Mouse (Mus musculus): ENCODE measurements around the gene Cyp39a1.
A peak's percentile ranks its signal among the peaks of the same experiment; 100 is the strongest.

Cyp39a1 gene

DNA sequence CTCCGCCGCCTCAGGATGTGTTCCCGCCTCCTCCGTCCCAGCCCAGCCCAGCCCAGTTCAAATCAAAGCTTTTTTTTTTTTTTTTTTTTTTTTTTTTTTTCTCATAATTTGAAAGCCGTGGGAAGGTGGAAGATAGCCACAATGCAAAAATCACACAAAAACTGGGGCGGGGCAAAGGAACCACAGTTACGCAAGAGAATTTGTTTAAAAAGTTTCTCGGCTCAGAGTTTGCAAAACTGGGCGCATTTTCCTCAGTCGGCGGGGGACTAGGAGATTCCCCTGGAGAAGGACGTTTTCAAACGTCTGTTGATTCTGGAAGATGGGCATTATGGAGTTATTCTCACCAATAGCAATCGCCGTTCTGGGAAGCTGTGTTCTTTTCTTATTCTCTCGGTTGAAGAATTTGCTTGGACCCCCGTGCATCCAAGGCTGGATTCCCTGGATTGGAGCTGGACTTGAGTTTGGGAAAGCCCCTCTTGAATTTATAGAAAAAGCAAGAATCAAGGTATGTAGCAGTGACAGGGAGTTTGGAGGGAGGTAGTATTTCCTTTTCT lies at the start of gene Cyp39a1:
Gene Cyp39a1 (plus strand): TSS at position 136 of the 554 bp plus-strand sequence.
- ATAC-seq (ENCODE audit: insufficient number of reproducible peaks, low FRiP score, low TSS enrichment): no peak

DNA sequence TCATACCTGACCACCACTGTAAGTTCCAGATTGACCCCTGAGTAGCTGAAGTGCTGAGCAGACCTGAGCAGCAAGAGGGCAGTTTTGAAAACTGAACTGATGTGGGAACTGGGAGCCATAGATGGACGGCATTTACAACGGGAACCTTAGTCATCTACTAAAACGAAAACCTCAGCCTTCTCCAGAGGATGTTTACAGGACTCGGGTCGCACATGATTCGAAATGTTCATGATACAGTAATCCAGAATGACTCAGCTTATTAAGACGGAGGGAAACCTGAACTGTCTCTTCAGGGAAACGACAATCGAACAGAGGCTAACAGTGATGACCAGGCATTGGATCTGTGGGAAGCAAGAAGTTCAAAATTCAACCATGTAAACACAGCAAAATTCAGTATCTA lies 48.1 kb upstream of the Cyp39a1 start:
- no peak for ATAC-seq (ENCODE audit: insufficient number of reproducible peaks, low FRiP score, low TSS enrichment)

DNA sequence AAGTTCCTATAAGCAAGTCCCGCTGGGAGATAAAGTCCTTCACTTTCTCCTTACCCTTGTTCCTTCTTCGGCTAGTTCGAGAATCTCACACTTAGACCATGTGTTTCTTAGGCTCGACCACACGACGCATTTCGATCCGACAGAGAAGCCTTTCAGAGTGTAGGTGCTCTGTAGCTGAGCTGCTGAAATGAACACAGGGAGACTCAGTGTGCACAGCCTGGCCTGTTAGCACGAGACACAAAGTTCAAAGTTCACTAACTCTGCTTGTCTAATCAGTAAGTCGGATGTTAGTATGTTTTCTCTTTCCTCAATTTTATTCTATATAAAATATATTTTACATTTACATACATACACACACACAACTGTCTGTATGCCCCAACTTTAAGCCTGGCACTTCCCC lies 45.1 kb upstream of the Cyp39a1 start:
- ATAC-seq (ENCODE audit: insufficient number of reproducible peaks, low FRiP score, low TSS enrichment): no peak

DNA sequence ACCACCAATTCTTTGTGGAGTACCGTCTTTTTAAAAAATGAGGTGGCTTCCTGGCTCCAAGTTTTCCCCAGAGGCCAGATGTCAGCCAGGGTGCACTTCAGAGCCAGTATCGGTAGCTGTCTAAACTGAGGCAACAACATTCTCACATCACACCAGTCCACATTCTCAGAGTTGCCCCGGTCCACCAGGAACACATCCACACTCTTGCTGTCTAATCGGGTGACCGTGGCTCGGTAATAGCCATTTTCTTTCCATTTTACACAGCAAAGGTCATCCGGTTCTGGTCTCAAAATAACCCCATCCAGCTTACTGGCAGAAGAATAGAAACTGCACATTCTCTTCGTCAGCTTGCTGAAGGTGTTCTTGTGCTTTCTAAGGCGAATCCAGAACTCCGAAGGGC lies 39.0 kb upstream of the Cyp39a1 start:
- ATAC-seq (ENCODE audit: insufficient number of reproducible peaks, low FRiP score, low TSS enrichment): no peak

DNA sequence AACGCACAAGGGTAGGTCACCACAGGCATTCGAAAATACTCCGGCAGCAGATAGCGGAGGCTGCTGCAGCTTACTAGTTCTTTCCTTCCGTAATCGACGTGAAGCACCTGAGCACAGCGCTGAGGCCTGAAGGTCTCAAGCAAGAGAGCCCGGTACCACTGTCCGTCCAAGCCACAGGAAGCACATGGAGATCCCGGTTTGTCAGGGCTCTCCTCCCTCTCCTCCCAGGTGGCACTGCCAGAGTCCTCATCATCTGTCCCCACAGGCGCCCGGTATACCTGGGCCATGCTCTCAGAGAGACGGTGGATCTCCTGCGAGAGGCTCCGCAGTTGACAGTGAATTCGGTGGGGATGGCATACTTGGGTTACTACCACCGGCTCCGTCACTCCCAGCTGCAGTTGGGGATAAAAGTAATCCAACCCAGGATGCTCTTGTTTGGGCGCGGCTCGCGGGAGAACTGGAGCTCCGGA lies 38.2 kb upstream of the Cyp39a1 start:
- no peak for ATAC-seq (ENCODE audit: insufficient number of reproducible peaks, low FRiP score, low TSS enrichment)

DNA sequence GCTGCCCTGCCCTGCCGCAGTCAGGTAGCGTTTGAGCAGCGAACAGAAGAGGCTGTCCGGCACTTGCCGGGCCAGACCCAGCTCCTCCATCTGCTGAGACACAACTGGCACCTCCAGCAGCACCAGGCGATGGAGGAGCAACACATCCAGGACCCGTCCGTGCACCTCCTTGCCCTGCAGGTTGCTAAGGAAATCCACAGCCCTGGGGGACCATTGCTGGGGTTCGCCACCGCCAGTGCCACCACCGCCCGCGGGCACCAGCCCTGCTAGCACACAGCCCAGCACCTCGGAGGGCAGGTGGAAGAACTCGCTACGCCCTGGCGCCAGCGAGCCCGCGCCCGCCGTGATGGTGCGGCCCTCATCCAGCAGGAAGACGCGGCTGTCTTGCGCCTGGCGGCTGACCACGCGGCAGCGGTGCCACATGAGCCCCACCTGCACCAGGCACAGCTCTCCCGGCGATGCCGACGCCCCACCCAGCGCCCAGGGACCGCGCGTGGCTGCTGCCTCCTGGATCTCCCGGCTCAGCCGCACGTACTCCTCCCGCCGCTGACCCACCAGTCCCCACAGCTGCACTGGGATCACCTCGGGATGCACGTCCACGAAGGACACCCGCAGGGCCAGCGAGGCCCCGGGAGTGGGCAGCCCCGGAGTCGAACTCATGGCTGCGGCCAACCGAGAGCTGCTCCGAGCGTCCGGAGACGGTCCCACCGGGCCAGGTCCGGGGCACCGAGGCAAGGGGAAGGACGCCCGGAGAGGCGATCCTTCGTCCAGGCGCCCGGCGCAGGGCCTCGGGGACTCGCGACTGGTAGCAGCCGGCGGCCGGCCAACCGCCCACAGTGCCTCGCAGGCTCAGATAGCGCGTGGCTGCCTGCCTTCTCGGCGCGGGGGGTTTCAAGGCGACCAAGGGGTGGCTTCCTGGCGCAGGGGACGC lies 37.5 kb upstream of the Cyp39a1 start, which contains the start of gene Tdrd6:
Gene Tdrd6 (minus strand): TSS at position 804 of the 931 bp plus-strand sequence.
- 0 out of 2 replicates have a peak, but pooled peaks have one; percentile 13 for ATAC-seq (ENCODE audit: insufficient number of reproducible peaks, low FRiP score, low TSS enrichment)

DNA sequence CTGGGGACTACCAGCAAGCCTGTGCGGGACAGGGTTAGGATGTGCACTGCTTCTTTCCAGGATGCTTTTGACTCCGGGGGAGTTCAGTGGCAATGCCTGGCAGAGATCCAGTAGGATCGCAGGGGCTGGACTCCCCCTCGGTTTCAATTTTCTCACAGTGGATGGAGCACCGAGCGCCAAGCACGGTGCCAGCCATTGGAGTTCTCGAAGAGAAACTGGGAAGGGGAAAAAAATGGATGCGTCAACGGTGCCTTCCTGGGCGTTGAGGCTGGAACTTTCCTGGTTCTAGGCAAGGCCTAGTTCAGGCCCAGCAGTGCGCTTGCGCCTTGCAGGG lies 36.8 kb upstream of the Cyp39a1 start:
- no peak for ATAC-seq (ENCODE audit: insufficient number of reproducible peaks, low FRiP score, low TSS enrichment)

DNA sequence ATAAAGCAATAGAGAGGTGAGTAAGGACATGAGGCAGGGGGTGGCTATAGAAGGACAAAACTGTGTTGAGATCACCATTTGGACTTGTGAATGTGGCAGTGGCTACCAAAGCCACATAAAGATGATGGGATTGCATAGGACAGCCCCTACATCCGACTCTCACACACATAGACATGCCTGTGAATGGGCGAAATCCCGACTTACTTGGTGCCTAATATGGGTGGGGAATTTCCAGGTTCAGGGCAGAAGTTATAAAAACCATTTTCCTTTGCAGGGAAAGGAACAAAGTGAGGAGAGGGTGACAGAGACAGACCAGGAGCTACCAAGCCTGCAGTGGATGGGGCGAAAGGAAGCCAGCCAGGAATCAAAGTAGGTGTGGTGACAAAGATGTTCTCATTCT lies 30.1 kb upstream of the Cyp39a1 start:
- no peak for ATAC-seq (ENCODE audit: insufficient number of reproducible peaks, low FRiP score, low TSS enrichment)

DNA sequence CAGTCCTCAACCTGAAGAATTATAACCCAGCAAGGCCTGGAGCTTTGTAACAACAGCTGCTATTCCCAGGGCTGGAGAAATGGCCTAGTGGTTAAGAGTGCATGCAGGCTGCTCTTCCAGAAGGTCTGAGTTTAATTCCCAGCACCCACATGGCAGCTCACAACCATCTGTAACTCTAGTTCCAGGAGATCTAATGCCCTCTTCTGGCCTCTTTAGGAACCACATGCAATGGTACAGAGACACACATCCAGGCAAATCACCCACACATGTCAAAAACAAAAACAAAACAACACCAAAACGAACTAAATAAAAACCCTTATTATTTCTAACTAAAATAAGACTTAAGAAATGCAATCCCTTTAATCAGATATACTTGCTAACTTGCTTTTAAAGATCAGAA lies 26.4 kb upstream of the Cyp39a1 start:
- ATAC-seq (ENCODE audit: insufficient number of reproducible peaks, low FRiP score, low TSS enrichment): no peak

DNA sequence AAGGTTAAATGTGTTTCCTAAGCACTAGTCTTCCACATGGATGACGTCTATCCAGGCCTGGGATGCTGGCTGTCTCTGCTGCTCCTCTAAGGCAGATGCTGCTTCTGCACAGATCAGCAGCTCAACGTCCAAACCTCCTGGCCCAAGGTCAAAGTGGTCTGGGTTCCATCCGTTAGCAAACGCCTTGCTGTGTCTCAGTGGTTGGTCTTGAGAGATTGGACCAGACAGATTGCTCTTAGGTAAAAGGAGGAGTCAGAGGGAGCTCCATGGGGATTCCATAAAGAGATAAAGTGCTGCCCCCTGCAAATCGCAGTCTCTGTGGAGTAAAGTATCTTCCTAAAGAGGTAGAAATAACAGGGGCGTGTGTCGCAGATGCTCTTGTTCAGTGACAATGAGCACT lies 24.0 kb upstream of the Cyp39a1 start:
- ATAC-seq (ENCODE audit: insufficient number of reproducible peaks, low FRiP score, low TSS enrichment): no peak

DNA sequence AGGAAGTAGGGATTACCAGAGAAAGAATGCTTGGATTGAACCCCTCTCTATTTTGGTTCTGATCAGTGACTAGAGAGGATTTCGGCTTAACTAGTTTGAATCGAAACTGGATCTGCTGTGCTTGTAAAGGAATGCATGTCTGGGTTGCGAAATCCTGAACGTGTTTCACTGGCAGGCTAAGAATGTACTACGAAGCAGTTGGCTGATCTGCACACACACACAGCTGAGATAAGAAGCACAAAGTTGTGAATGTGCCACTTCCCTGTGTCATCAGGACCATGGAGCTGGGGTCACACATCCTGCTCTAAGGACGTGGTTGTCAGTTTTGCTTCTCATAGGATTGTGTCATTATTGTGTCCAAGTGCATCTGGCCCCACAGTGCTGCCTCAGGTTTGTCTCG lies 22.9 kb upstream of the Cyp39a1 start:
- no peak for ATAC-seq (ENCODE audit: insufficient number of reproducible peaks, low FRiP score, low TSS enrichment)

DNA sequence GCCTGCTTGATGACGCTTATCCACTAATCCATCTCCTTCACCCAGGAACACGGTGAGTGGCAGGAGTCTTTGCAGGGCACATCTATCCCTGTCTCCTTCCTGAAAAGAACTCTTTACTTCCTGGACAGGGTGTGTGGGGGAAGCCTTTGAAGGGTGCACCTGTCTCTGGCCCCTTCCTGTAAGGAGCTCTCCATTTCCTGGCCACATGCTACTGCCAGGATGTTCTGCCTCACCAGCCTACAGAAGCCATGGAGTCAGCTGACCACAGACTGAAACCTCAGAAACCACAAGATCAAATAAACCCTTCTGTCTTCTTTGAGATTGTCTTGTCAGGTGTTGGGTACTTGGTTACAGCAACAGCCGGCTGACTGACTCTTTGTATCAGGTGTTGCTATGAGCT lies 22.1 kb upstream of the Cyp39a1 start:
- ATAC-seq (ENCODE audit: insufficient number of reproducible peaks, low FRiP score, low TSS enrichment): no peak

DNA sequence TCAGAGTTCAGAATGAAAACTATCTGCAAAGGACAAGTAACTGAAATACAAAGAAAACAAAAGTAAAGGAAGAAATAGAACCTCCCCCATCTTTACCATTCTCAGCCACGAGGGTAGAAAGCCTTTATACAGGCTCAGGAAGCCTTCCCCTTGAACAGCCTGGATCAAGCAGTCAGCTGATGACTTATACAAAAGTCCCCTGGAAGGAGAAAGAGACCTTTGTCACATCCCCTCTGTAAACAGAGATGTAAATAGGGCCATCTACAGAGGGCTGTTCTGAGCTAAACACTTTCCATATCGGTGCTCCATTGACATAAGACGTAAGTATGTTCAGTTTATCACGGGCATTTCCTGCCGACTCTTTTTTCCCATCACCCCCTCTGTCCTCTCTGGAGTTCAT lies 20.3 kb upstream of the Cyp39a1 start:
- ATAC-seq (ENCODE audit: insufficient number of reproducible peaks, low FRiP score, low TSS enrichment): no peak

DNA sequence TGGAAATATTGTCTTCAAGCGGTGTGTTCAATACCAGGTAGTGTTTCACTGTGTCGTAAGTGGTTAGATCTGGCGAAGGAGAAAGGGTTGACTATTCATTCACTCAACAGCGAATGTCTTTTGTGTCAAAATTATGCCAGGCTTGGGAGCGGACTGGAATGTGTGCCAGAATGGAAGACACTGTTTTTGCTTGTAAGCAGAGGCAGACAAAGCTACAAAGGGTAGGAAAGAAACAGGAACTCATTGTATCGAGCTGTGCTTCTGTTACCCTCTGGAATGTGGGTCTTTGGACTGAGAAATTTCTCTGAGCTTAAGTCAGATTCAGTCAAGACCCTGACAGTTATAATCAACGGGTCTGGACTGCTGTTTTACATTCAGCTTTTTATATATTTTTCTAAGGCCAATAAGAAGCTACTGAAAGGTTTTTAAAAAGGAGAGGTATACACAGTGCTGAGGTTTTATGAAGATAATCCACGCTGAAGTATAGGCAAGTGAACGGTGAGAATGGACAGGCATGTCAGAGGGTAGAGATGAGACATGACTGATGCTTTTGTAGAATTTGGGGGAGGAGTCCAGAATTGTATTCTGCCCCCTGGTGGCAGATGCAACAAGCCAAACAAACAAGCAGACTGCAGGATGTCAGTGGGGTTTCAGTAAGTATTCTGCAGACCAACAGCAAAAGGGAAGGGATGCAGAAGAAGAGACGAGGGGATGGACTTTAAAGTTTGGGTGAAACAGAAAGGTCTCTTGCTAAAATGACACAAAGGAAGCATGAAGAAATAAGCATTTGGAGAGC lies 17.4 kb upstream of the Cyp39a1 start:
- ATAC-seq (ENCODE audit: insufficient number of reproducible peaks, low FRiP score, low TSS enrichment): no peak

DNA sequence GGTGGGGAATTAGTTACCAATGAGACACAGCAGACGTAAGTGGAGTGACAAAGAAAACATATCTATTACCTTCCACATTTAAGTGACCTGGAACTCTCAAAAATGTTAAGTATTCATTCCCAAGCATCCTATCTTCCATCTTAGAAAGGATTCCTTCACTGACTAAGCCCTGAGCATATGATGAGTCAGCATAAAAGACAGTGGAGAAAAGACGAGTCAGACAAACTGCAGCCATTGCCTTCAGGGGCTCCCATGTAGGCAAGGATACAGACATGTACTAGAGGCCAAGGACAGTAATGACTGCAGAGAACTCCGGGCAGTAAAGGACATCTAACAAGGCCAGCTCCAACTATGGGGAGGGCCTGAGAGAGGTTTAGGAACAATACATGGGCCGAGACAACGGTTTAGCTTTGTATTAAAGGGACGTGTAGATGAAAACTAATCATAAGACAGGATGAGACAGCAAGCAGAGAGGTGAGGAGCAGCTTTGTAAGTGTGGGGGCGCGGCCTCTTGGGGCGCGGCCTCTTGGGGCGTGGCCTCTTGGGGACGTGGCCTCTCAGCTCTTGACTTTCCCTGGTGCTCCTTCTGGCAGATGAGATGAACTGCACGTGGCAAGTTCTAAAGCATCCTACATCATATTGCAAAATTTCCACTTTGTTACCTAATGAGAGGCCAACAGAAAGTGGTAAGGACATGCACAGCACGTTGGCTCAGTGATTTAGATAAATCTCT lies 15.7 kb upstream of the Cyp39a1 start:
- no peak for ATAC-seq (ENCODE audit: insufficient number of reproducible peaks, low FRiP score, low TSS enrichment)

DNA sequence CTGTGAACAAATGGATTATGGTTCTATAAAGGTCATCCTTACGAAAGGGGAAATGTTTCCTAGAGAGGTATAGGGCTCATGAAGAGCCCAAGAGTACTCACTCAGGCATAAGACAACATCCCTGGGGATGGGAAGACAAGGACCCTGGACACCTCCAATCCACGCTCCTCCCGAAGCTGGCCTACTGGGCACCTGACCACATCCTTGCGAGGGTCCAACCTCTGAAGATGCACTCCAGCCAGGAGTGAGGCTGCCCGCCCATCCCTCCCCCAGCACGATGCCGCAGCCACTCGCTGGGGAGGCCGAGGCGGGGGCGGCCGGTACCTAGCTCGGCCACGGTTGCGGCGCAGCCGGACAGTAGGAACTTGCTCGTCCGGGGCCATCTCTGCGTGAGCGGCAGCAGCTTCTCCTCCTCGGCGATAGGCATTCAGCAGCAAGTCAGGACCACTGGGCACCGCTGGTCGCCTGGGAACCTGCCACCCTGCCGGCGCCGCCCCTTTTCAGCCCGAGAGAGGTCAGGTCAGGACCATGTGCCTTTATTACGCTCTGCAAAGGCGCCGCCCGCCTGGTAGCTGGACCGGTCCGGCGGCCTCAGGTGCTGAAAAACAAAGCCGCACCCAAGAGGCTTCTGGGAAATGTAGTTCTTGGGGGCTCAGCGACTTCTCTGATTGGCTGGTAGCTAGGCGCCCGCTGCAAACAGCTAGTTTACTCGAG lies 492 bp upstream of the Cyp39a1 start, which contains the start of gene Slc25a27:
Gene Slc25a27 (minus strand): TSS at position 639 of the 714 bp plus-strand sequence.
- ATAC-seq (ENCODE audit: insufficient number of reproducible peaks, low FRiP score, low TSS enrichment): peak; percentile 99

DNA sequence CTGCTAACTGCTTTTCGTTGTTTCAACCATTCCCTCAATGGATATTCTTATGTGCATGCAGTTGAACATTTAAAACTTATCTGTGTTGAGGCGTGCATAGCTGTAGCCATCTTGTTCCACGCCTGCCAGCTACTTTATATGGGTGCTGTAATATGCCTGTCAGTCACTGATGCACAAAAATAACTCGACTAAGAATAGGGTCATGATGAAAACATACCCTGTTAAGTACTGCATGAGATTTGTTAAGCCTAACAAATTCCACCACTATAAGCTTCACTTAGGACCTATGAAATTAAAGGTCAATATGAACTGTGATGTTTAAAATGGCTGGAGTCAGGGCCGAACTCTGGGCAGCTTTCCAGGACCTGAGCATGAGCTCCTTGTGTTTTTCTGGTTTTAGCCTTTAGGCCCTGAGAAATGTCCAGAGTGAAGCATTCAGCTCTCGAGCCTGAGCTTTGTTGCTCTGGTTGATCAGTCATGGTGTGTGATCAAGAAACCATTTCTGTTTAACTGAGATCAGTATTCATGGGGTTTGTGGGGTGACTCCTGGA lies 2.0 kb downstream of the Cyp39a1 start:
- ATAC-seq (ENCODE audit: insufficient number of reproducible peaks, low FRiP score, low TSS enrichment): no peak

DNA sequence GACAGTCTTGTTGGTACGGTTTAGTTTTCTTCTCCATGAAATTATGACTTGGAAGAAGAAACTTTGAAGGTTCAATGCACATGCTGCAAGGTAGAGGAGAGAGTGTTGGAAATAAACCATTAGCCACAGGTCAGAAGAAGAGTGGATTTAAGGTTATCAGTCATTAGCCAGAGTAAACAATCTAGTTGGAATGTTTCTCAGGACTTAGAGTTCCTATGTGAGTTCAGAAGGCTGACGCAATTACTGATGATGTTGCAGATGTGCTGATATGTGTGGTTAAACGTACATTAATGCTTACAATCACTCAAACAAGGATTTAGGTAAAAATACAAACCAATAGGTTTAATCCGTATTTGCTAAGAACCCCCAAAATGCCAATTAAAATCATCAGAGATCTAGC lies 4.7 kb downstream of the Cyp39a1 start:
- no peak for ATAC-seq (ENCODE audit: insufficient number of reproducible peaks, low FRiP score, low TSS enrichment)

DNA sequence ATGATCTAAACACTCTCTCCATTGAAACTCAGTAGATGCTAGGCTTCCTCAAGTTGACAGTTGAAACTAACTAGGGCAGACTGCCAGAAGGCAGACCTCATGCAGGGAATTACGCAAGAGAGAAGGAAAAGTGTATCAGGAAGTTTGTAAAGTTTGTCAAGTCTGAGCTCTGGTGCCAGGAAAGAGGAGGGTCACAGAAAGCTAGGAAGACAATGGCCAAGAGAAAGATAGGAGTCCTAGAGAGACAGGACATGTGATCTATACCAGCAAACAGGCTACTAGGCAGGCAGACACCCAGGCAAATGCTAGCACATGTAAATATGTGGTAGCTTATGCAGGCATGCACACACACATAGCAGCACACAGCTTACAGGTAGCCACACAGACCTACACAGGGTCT lies 8.0 kb downstream of the Cyp39a1 start:
- ATAC-seq (ENCODE audit: insufficient number of reproducible peaks, low FRiP score, low TSS enrichment): no peak

Data from cerebellum, adult (tissue).